Mouse (Mus musculus) ES-E14 (cell line): Measurements from ENCODE around the gene Fgr. TPM values are rescaled to one million over a fixed set of nuclear protein-coding genes. Genes with fewer than 3 reads are reported as not detected.
"Not testable (repeated sequence)": the region's sequence is repeated elsewhere in the genome, so short reads cannot be mapped to it uniquely, and the experiment has no call there.

Experiments used
- DNase-seq: peaks from one replicate; pipeline ENCODE4 v3.0.0-alpha.2; 2013; ENCODE audit warnings: low read depth, low spot score
- H3K27ac ChIP-seq: 2 replicates; pipeline ENCODE4 v1.5.1; 2012; ENCODE audit warnings: low read depth, mild to moderate bottlenecking, low read length, moderate library complexity, mixed read lengths; ENCODE audit not compliant: poor library complexity, insufficient read depth, severe bottlenecking
- H3K36me3 ChIP-seq: 2 replicates; pipeline ENCODE4 v1.6.1; 2012; ENCODE audit warnings: mild to moderate bottlenecking, low read length, moderate library complexity, mixed read lengths; ENCODE audit not compliant: control insufficient read depth, poor library complexity, insufficient read depth, severe bottlenecking
- H3K4me1 ChIP-seq, 2 experiments: fragments of 150-350 bp in 1 of 2; sonication (generic) in 1 of 2; 2 replicates each; pipeline ENCODE4 v1.6.1; 2012; ENCODE audit warnings: low read length in 2 of 2, mild to moderate bottlenecking in 1 of 2, mixed read lengths in 1 of 2; ENCODE audit not compliant: control insufficient read depth in 2 of 2, insufficient read depth in 2 of 2, poor library complexity in 1 of 2
- H3K4me3 ChIP-seq, 2 experiments: fragments of 150-350 bp in 1 of 2; sonication (generic) in 1 of 2; 2 replicates each; pipeline ENCODE4 v1.5.1; 2012; ENCODE audit warnings: low read length in 2 of 2, low read depth in 1 of 2, mild to moderate bottlenecking in 1 of 2, mixed read lengths in 1 of 2; ENCODE audit not compliant: insufficient read depth in 1 of 2, poor library complexity in 1 of 2, severe bottlenecking in 1 of 2
- H3K9ac ChIP-seq: 2 replicates; pipeline ENCODE4 v1.6.1; 2012; ENCODE audit warnings: low read depth, mild to moderate bottlenecking, low read length, mixed read lengths; ENCODE audit not compliant: poor library complexity, insufficient read depth, severe bottlenecking
- H3K9me3 ChIP-seq: fragments of 150-350 bp; sonication (generic); 2 replicates; pipeline ENCODE4 v1.6.1; 2012; ENCODE audit warnings: low read depth, mild to moderate bottlenecking, low read length; ENCODE audit not compliant: control insufficient read depth, insufficient read depth
- CHD2 ChIP-seq: IDR thresholded peaks from 2 replicates; pipeline ENCODE4 v1.6.1; 2014; ENCODE audit warnings: mild to moderate bottlenecking, low read depth, low read length, inconsistent platforms
- HCFC1 ChIP-seq: IDR thresholded peaks from 2 replicates; pipeline ENCODE4 v1.6.1; 2012; ENCODE audit warnings: low read length, inconsistent platforms, borderline replicate concordance; ENCODE audit not compliant: insufficient read depth
- MAFK ChIP-seq: IDR thresholded peaks from 2 replicates; pipeline ENCODE4 v1.6.1; 2014; ENCODE audit warnings: mild to moderate bottlenecking, low read depth, low read length, inconsistent platforms; ENCODE audit not compliant: insufficient read depth
- ZC3H11A ChIP-seq: IDR thresholded peaks from 2 replicates; pipeline ENCODE4 v1.6.1; 2012; ENCODE audit warnings: low read depth, mild to moderate bottlenecking, inconsistent platforms, low read length, borderline replicate concordance
- ZNF384 ChIP-seq: IDR thresholded peaks from 2 replicates; pipeline ENCODE4 v1.6.1; 2012; ENCODE audit warnings: low read depth, low read length, inconsistent platforms
- in situ Hi-C, 2 experiments: fragments of 600-800 bp; cut with MboI; formaldehyde crosslinking; loops; one replicate each; pipeline ENCODE4 v1.15.1; 2025; ENCODE audit warnings: low sequenced_read_pairs in 2 of 2, inconsistent platforms in 1 of 2; ENCODE audit not compliant: unreplicated experiment in 2 of 2
- total RNA-seq: library from RNA; depleted of rRNA; stranded (reverse); fragments of 300-350 nt; gene quantifications from 2 replicates; pipeline ENCODE4 v1.2.3, GENCODE M21; 2012

Fgr gene
- total RNA-seq, 1 experiment, result 1.8 TPM

- TF ChIP-seq ZNF384 (no peak), HCFC1 (no peak), CHD2 (no peak), ZC3H11A (no peak), MAFK (no peak)
- peaks cover 0 to 22% of the 10 kb centered on the region in 2 experiments; a peak in 2 of 4 replicates for H3K4me1 ChIP-seq
- no peaks in the 10 kb centered on the region for H3K36me3 ChIP-seq
- peak overlapping the region; percentile 56; the same call in 1 of the 2 replicates for H3K9ac ChIP-seq
- no peak for DNase-seq
- H3K4me3 ChIP-seq, result peak overlapping the region; percentile 2 to 5; a peak in 1 of 4 replicates
- H3K9me3 ChIP-seq, result no peaks in the 10 kb centered on the region
- peak overlapping the region; percentile 33; the same call in 1 of the 2 replicates for H3K27ac ChIP-seq
- in situ Hi-C loops, result loop anchor here (10.0 to 25.0 kb wide), 3 partner anchors 49 to 301 kb away; partner anchors contain the start of gene Tmem222 (in 1 of the 2)
Observed at GRCm38 (mm10) chr4:133003316-133004018, 29.6 kb downstream of the Fgr start.

GRCm38 (mm10) chr4:133005233-133005632, 31.3 kb downstream of the Fgr start:
- Histone ChIP-seq H3K36me3 (no peaks in the 10 kb centered on the region), H3K9me3 (no peaks in the 10 kb centered on the region), H3K4me1 (peaks cover 0 to 27% of the 10 kb centered on the region in 2 experiments; a peak in 2 of 4 replicates), H3K27ac (no peak overlapping the region), H3K4me3 (no peak overlapping the region), H3K9ac (no peak overlapping the region)
- in situ Hi-C loops, result loop anchor here (10.0 to 25.0 kb wide), 3 partner anchors 50 to 300 kb away; partner anchors contain the start of gene Tmem222 (in 1 of the 2)
- peak; percentile 88 for DNase-seq
- TF ChIP-seq ZC3H11A (peak; percentile 100), CHD2 (no peak), ZNF384 (0 out of 2 replicates have a peak, but pooled peaks have one; percentile 46), HCFC1 (no peak), MAFK (no peak)

- H3K4me1 ChIP-seq, result peaks cover 0 to 27% of the 10 kb centered on the region in 2 experiments; a peak in 2 of 4 replicates
- in situ Hi-C loops, result loop anchor here (10.0 to 25.0 kb wide), 3 partner anchors 51 to 299 kb away; partner anchors contain the start of gene Tmem222 (in 1 of the 2)
Observed at GRCm38 (mm10) chr4:133005885-133006451, 32.1 kb downstream of the Fgr start.

GRCm38 (mm10) chr4:133007513-133008380, 33.9 kb downstream of the Fgr start:
- no peak overlapping the region for H3K4me3 ChIP-seq
- H3K9me3 ChIP-seq, result no peaks in the 10 kb centered on the region
- no peaks in the 10 kb centered on the region for H3K36me3 ChIP-seq
- H3K9ac ChIP-seq, result no peak overlapping the region; the same call in 1 of the 2 replicates
- no peak for DNase-seq
- in situ Hi-C loops, result loop anchor here (10.0 to 25.0 kb wide), 3 partner anchors 53 to 297 kb away; partner anchors contain the start of gene Tmem222 (in 1 of the 2)
- peaks cover 0 to 25% of the 10 kb centered on the region in 2 experiments; a peak in 2 of 4 replicates for H3K4me1 ChIP-seq
- TF ChIP-seq ZNF384 (no peak), HCFC1 (no peak), ZC3H11A (no peak), CHD2 (no peak), MAFK (no peak)
- H3K27ac ChIP-seq, result no peak overlapping the region

More at GRCm38 (mm10) chr4:133005885-133006451, 32.1 kb downstream of the Fgr start:
- not testable (repeated sequence) for H3K4me3 ChIP-seq, H3K36me3 ChIP-seq, DNase-seq, H3K9ac ChIP-seq, H3K27ac ChIP-seq, H3K9me3 ChIP-seq
